Mouse (Mus musculus): ENCODE data around the gene Cyb5r1.

The Cyb5r1 gene
- long read RNA-seq, experiment 1, transcript Cyb5r1-205 (9 exons, 2,420 nt): minor isoform, 6 of 44 reads
- long read RNA-seq, experiment 1, transcript Cyb5r1-201 (9 exons, 1,837 nt): major isoform, 29 of 44 reads
- long read RNA-seq, experiment 1, partial matches to known transcripts: 4 of 44 reads
- long read RNA-seq, experiment 1, other reads (novel, unspliced or antisense): 5 of 44 reads
- long read RNA-seq, experiment 2, transcript Cyb5r1-201 (9 exons, 1,837 nt): major isoform, 46 of 57 reads
- long read RNA-seq, experiment 2, partial matches to known transcripts: 4 of 57 reads
- long read RNA-seq, experiment 2, other reads (novel, unspliced or antisense): 4 of 57 reads

DNA sequence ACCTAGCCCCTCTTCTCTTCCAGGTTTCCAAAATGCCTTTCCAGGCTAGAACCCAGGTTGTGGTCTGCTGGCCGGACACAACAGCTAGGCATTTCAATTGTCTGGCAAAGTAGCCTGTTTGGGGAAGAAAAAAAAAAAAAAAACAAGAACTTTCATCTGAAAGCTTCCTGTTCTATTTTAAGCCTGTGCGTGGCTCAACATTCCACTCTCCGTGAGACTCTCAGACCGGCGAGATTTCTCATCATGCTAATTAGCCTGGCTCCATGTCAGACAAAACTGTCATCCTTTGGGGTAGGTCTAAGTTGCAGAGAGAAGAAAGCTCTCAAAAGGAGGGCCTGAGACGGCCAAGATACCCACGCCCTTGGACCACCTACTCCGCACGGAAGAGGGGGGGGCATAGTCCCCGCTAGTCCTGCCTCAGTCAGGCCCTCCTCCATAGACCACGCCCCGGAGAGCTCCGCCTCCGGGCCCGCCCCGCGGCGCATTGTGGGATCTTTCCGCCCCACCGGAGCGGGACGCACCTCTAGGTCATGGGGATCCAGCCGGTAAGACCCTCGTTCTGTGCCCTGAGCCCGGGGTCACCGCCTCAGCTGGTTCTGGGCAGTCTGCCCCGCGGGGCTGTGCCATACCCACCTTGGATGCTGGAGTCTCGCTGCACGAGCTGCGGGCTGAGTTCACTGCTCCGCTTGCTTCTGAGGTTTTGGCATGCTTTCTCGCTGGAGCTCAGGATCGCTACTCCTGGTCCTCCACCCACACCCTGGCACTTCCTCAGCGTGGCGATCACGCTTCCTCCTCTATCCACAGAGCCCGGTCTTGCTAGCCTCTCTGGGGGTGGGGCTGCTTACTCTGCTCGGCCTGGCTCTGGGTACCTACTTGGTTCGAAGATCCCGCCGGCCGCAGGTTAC, at the start of gene Cyb5r1:
TSS of gene Cyb5r1 (plus strand) at position 51 of the 905 bp plus-strand sequence.
- intact Hi-C loops (cut with DNase I): no loop called here

DNA sequence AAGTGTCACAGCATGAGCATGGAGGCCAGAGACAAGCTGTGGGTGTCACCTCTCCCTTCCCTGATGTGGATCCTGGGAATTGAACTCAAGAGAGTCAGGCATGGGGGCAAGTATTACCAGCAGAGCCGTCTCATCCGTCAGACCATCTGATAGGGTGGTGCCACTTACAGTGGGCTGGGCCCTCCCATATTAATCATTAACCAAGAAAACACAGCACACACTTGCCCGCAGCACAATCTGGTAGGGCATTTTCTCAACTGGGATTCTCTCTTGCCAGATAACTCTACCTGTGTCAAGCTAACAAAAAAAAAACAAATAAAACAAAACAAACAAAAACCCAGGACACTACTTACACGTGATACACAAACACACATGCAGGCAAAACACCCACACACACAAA, 47.9 kb upstream of the Cyb5r1 start:
- intact Hi-C loops (cut with DNase I): no loop called here

DNA sequence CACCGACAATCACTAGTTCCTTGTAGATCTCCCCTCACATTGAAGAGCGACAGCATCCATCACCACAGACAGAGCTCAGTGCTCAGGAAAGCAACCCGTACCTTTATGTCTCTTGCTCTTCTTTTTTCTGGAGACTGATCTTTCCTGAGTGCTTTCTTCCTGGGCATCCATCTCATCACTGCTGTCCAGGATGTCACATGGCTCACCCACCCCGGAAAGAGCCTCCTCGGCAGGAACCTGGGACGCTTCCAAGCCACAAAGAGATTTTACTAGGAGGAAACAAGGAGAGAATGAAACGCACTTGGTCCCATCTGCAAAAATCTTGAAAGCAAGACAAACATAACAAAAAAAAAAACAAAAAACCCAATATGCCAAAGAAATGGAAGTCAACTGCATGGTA, 44.7 kb upstream of the Cyb5r1 start:
- intact Hi-C loops (cut with DNase I): loop anchor here (5.0 to 10.0 kb wide), 2 partner anchors 97 to 244 kb away; partner anchors contain the start of gene Klhl12

DNA sequence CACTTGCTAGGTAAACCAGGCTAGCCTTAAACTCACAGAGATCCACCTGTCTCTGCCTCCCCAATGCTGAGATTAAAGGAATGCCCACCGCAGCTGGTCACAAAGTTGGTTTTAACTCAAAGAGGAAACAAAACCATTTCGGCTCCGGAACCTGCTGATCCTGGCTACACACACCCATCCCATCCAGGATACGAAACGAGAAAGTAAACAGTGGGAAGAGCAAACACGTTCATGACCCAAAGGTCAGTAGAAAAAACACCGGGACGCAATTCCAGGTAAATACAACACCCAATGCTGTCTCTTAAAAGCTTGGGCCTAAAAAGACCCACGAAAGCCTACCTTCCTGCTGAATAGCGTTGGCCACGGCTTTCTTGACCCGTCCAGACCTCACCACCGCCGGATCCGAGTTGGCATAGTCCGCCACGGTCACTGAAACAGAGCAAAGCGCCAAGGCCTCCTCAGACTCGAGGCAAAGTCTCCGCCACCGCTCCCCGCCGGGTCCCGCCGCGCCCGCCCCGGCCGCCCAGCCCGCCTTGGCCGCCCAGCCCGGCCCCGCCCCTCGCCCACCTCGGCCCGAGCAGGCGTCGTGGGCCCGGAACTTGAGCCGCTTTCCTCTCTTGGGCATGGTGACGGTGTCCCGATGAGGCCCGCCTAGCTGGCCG, 44.0 kb upstream of the Cyb5r1 start:
- intact Hi-C loops (cut with DNase I): loop anchor here (5.0 to 10.0 kb wide), 2 partner anchors 96 to 243 kb away; partner anchors contain the start of gene Klhl12

DNA sequence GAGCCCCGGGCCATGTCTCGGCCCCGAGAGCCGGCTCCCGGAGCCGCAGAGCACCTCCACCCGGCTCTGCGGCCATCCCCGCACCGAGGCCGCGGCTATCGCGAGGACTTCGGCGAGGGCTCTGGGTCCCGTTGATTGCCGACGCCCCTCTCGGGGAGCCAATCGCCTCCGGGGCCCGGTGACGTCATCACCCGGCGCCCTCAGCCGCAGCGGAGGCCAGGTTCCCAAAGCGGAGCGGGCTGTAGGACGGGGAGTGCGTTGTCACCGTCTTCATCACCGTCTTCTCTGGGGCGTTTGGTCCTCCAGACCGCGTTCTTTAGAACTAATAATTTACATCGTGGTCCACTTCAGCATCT, 43.5 kb upstream of the Cyb5r1 start, which contains the start of gene Tmem183a:
TSS of gene Tmem183a (minus strand) at position 123 of the 356 bp plus-strand sequence.
- intact Hi-C loops (cut with DNase I): loop anchor here (5.0 to 10.0 kb wide), 2 partner anchors 95 to 243 kb away; partner anchors contain the start of gene Klhl12

DNA sequence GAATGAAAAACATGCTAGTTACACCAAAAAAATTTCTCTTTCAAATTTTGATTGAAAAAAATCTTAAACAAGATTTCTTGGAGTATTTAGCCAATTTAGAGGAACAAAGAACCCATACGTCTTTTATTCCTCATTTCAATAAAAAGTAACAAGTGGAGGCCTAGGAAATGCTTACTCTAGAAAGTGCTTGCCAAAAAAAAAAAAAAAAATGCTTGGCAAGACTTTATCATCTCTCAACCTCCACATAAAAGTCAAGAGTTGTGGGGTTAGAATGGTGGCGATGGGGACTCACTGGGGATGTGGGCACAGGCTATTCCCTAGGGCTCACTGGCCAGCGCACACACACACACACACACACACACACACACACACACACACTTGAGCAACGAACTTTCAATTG, 42.2 kb upstream of the Cyb5r1 start:
- intact Hi-C loops (cut with DNase I): loop anchor here (5.0 to 10.0 kb wide), 2 partner anchors 94 to 242 kb away; partner anchors contain the start of gene Klhl12

DNA sequence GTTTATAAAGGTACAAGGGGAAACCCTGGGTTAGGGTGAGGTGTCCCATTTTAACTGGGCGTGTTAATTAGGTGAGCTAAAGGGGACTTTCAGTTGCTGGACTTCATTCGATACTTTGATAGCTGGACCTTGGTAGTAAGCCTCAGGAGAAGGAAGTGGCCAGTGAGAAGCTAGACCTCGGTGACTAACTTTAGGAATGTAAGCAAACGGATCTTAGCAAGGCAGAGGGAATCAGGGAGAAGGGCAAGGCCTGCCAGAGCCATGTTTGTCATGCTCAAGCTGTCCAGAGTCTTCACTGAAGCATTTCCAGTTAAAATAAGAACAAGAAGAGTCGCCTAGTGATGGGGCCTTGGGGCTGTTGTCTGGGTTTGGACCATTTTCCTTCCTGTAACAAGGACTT, 39.9 kb upstream of the Cyb5r1 start:
- intact Hi-C loops (cut with DNase I): loop anchor here (5.0 to 10.0 kb wide), 2 partner anchors 47 to 239 kb away; no protein-coding TSS in a partner anchor

DNA sequence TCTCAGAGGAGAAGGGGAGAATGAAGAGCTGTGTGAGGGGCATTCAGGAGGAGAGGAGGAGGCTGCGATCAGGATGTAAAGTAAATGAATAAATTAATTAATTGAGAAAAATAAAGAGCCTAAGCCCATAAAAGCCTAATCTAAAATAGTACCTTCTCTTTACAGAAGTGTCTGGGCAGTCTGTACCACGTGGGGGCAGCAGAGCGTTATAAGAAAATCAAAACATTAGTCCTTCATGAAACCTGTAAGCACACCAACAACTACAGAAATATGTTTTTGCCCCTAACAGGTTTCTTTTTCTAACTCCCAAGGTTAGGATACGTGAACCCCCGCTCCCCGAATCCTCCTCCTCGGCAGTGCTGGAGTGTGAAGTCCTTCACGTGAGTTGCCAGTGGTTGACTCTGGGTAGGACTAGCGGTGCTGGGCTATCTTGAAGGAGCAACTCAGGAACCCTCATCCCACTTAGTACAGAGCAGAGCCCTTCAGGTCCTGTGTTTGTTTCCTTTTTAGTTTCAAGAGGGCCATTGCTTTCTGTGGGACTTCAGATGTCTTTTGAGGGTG, 36.5 kb upstream of the Cyb5r1 start:
- intact Hi-C loops (cut with DNase I): loop anchor here (5.0 to 10.0 kb wide), 2 partner anchors 43 to 236 kb away; no protein-coding TSS in a partner anchor

DNA sequence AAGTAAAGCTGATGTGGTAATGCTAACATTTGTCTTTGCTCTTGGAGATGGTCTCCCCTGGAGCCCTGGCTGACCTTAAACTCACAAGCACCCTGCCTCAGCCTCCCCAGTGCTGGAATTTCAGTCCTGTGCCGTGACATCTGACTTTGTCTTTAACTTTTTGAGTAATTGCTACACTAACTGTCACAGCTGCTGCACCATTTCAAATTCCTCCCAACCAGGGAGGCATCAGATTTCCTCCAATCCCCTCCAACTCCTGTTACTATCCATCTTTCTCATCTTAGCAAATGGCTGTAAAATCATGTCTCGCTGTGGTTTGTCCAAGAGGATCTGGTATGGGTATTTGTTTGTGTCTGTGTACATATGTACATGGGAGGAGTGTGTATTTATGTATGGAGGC, 31.2 kb upstream of the Cyb5r1 start:
- intact Hi-C loops (cut with DNase I): no loop called here

DNA sequence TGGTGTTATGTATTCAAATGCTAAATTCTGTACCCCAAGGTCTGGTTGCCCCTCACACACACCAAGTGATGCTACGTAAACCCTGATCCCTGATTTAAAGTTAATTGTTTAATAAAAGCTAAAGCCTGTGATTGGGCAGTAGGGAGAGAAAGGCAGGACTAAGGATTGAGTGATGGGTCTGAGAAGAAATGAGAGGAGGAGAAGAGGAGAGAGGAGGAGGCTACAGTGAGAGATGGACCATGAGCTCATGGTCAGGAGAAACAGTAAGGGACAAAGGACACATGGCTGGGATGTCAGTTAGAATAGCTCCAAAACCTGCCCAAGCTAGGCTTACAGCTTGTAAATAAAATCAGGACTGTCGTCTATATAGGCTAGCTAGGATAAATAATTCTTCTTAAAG, 24.3 kb upstream of the Cyb5r1 start:
- intact Hi-C loops (cut with DNase I): no loop called here

DNA sequence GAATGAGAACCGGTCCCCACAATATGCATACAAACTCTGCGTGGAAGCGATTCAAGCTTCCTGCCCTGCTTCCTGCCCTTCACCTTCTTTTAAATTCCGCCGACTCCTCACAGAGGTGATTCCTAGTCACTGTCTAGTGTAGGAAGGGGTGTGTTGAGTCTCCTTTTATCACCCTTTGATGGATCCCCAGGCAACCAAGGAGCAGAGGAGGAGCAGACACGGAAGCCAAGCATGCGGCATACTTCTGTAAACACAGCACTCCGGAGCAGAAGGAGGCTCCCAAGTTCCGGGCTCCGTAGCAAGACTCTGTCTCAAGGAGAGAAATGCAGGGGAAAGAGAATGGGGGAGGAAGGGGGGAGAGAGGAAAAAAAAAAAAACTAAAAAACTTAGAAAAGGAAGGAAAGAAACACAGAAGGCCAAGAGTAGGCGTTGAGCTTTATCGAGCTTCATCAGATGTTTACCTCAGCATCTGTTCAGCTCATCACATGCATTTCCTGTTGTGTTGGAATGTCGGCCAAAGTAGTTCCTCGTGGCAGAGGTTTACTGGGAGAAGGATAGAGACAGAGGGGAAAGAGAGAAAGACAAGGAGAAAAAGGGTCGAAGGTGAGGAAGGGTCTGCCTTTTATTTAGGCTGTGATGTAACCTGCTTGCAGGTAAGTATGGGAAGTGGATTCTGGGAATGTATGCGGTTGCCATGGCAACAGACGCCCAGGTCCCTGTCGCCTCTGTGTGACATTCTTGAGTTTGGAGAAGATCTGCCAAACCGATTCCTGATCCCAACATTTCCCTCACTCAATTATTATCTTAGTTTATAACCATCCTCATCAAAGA, 23.3 kb upstream of the Cyb5r1 start:
- intact Hi-C loops (cut with DNase I): no loop called here

DNA sequence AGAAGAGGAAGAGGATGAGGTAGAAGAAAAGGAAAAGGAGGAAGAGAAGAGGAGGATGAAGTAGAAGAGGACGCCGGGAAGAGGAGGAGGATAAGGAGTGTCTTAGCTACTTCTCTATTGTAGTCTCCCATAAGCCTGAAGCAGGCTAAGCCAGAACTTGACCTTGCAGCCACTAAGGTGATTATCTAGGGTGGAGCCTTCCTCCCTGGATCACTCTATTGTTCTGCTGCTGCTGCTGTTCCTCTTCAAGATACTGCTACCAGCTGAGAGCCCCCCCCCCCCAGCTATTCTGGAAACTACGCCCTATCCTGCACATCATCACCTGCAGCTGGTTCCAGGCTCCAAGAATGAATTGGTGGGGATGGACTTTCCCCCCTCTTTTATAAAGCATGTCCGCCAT, 20.8 kb upstream of the Cyb5r1 start:
- intact Hi-C loops (cut with DNase I): no loop called here

DNA sequence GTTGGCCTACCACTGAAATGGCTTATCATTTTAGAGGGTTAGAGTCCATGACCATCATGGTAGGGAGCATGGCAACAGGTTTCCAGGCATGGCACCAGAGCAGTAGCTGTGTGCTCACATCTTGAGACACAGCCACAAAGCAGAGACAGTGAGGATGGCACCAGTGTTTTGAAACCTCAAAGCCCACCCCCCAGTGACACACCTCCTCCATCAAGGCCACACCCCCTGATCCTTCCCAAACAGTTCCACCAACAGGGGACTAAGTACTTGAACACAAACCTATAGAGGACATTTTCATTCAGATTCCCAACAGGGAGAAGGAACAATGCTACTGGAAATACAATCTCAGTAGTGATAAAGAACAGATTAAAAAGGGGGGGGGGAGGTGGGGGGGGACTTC, 20.2 kb upstream of the Cyb5r1 start:
- intact Hi-C loops (cut with DNase I): no loop called here

DNA sequence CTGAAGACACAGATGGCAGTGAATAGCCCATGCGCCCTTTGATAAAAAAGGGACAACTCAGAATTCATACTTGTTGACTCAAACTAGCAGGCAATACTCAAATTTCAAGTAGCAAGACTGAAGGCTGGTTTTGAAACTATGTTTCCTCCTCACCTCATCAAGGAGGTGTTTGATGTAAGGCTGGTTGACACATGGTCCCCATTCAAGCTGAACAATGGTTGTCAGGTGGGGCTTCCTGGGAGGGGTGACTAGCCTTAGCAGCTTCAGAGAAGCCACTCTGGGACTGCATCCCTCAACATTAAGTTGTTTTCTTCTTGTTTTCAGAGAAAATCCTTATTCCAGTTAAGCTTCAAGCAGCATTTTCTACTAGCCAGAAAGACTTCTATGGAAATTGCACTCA, 19.7 kb upstream of the Cyb5r1 start, which contains the start of gene 4933406M09Rik:
TSS of gene 4933406M09Rik (plus strand) at position 275 of the 400 bp plus-strand sequence.
- intact Hi-C loops (cut with DNase I): no loop called here

DNA sequence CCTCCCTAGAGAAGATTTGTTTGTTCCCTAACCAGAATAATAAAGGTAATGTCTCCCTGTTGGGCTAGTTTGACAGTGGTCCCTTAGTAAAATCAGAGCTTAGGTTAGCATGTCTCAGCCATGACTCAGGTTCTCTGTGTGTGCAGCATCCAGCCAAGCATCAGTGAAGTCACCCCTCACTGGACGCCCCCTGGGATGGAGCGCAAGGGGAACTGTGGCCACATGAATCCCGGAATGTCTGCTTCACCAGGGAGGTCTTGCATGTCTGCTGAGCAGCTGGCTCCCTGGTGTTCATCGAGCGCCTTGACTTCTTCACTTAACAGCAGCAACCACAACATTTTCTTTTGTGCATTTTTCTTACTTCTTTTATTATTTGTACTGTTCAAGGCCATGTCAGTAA, 11.5 kb upstream of the Cyb5r1 start:
- intact Hi-C loops (cut with DNase I): no loop called here

DNA sequence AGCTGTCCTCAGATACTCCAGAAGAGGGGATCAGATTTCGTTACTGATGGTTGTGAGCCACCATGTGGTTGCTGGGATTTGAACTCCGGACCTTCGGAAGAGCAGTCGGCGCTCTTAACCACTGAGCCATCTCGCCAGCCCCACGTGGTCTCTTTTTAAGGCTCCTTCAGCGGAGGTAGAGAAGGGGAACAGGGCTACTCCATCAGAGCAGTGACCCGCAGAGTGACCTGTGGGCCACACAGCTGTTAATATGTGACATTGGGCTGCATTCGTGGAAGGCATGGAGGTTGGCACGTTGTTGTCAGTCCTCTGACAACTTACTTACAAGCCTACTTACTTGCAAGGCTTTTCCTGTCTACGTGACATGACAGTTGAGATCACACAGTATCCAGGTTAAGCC, 7.1 kb upstream of the Cyb5r1 start:
- intact Hi-C loops (cut with DNase I): no loop called here

DNA sequence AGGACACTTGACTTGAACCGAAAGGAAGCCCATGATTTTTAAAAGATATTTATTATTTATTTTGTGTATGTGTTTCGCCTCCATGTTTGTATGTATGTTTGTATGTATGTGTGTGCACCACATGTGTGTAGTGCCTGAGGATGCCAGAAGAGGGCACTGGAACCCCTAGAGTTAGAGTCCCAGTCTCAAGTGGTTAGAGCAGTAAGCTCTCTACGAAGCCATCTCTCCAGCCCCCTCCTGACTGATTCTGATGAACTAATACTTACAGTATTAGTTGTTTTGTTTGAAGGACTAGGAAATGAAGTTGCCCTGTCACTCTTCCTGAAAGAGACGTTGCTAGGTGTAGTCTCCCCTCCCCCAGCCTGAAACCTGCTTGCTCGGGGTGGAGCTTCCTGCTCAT, 5.6 kb upstream of the Cyb5r1 start:
- intact Hi-C loops (cut with DNase I): no loop called here

DNA sequence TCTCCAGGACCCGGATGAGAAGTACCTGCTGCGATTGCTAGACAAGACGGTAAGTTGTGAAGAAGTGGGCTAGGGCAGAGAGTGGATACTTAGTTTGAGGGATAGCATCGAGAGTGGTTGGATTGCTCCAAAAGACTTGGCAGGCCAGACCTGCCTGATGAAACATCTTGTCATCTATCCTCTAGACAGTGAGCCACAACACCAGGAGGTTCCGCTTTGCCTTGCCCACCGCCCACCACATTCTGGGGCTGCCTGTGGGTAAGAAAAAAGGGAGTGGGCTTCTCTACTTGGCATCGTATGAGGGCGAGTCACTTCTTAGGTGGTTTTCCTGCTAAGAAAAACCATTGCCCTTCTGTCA, 1.0 kb downstream of the Cyb5r1 start:
- intact Hi-C loops (cut with DNase I): no loop called here

DNA sequence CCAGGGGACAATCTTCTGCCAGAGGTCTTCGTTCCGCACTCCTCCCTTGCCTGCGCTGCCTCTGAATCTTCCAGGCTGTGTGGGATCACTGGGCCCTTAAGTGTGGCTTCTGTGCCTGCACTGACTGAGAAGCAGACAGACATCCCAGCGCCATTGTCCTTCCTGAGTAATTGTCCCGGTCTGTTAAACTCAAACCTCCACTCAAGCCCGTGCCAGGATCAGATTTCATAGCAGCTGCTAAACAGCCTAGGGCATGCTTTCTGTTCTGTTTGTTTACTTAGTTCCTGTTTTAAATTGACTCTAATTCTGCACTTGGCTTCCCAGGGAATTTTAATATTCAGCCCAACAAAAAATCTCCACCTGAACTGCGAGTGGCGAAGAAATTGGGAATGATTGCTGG, 2.7 kb downstream of the Cyb5r1 start:
- intact Hi-C loops (cut with DNase I): no loop called here
